Mouse (Mus musculus): ENCODE data around the gene Nyap1. TPM values are rescaled to one million over a fixed set of nuclear protein-coding genes. Genes with fewer than 3 reads are reported as not detected.
"Not testable (repeated sequence)": the region's sequence is repeated elsewhere in the genome, so short reads cannot be mapped to it uniquely, and the experiment has no call there.

The Nyap1 gene
- polyA plus RNA-seq, 1 experiment: 4.1 TPM

DNA sequence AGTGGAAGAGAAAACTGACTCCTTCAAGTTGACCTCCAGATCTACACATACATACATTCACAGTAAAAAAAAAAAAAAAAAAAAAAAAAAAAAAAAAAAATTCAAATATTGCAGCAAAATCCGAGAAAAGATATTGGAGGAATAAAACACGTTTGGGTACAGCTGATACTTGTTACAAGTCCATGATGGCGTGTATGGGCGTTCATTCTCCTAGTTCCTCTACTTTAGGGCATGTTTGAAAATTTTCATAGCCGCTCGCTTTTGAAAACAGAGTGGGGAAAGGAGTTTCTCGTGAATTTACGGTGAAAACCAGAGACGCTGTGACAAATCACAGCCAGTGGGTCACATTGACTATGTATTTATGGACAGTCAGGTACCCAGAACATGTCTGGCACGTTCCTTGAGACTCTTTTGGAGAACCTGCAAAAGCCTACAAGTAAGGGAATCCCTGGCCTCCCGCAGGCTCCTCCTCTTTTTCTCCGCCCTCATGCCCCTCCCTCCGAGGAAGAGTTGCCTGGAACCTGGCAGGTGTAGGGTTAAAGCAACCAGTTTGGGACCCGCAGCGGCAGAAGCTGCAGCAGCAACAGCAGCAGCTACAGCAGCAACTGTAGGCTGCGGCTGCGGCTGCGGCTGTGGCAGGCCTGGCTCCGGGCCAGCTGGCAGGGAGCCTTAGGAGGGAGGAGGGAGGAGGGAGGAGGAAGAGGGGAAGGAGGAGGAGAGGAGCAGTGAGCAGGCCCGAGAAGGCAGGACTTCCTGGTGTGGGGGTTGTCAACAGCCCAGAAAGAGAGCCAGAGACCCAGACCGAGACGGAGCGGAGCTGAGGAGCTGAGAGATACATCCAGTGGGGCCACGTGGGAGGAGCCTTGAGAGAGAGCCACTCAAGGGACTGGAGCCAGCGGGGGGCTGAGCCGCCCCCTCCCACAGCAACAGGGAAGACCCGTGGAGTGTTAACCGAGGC lies 4.1 kb upstream of the Nyap1 start, which contains the start of gene Tsc22d4:
Gene Tsc22d4, plus strand, starts transcription at position 517 of the 958 bp plus-strand sequence.
- DNase-seq (ENCODE audit: low read depth): peak; percentile 67

GRCm38 (mm10) chr5:137744197-137744596 lies 2.8 kb upstream of the Nyap1 start:
- no peak for DNase-seq (ENCODE audit: low read depth)

DNA sequence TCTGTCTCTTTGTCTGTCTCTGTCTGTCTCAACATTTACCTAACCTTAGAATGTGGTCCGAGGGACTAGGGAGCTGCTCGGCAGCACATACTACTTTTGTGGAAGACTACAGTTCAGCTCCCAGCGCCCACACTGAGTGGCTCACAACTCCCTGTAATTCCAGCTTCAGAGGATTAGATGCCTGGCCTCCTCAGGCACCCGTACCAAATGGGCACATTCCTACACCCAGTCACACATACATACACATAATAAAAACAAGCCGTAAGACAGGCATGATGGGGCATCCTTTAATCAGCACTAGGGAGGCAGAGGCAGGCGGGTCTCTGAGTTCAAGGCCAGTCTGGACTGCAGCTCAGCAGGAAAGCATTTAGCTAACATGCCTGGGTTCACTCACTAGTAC lies 1.4 kb upstream of the Nyap1 start:
- no peak for DNase-seq (ENCODE audit: low read depth)

- DNase-seq (ENCODE audit: low read depth): no peak
Measured at GRCm38 (mm10) chr5:137742048-137742447, 641 bp upstream of the Nyap1 start.

DNA sequence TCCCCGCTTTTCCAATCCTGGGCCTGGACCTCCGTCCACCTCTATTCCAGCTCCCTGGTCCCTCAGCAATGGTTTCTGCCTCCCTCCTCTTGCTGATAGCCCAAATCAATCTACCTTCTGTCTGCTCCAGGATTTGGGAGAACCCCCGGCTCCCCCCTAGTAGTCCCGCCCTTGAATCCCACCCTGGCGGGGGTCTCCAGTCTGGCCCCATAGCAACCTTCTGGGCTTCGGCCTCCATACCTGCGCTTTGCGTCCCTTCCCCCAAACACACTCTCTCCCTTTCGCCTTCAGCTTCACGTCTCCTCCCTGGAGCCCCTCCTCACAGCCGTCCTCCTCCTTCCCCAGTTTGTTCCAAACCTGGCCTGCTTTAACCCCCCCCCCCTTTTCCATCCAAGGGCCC lies 901 bp downstream of the Nyap1 start:
- no peak for DNase-seq (ENCODE audit: low read depth)

DNA sequence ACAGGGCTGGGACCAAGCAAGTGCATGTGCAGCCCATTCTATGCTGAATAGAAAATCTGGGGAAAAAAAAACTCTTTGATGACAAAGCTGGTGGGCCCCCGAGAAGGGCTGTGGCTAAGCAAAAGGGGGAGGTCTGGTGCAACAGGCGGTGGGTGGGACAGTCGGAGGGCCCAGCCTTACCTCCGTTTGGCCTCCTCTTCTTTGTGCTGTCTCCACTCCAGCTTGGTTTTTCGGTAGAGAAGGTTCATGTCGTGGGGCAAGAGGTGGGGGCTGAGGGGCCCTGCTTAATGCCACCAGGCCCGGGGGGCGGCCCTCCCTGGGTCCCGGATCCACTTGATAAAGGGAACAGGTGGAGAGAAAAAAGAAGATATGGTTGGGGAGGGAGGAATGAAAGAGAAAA lies 1.9 kb downstream of the Nyap1 start:
- no peak for DNase-seq (ENCODE audit: low read depth)

GRCm38 (mm10) chr5:137738516-137738915 lies 2.9 kb downstream of the Nyap1 start:
- DNase-seq (ENCODE audit: low read depth): no peak

- no peak for DNase-seq (ENCODE audit: low read depth)
Measured at GRCm38 (mm10) chr5:137737400-137737940, 3.9 kb downstream of the Nyap1 start.

DNA sequence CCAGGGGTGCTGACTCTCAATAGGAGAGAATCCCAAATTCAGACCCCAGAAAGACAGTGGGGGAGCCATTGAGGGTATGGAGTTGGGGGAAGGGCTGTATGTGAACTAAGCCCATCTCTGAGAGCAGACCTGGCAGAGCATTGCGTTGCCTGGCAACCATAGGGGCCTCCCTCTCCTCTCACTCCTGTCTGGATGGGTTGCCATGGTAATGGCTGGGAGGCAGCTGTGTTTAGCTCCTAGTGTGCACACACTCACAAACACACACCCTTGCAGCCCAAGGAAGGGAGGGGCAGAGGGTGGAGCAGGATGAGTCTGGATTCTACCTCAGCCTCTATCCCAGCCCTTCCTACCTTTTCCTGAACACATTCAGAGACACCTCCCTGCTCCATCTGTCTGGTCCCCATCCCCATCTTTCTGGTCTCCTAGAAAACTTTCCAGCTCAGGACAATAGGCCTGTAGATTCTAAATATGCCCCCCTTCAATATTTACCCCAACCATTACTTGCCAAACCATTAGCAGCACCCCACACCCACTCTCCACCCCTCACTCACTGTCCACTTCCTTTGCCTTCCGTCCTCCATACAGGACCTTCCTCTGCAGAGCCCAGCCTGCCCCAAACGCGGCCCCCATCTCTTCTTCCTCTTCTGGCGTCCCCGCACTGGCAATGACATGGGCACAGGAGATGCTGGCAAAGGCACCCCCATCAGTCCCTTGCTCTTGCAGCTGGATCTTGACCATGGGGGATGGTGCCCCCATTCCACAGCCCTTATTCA lies 6.9 kb downstream of the Nyap1 start:
- no peak for DNase-seq (ENCODE audit: low read depth)

GRCm38 (mm10) chr5:137733638-137734288 lies 7.6 kb downstream of the Nyap1 start:
- no peak for DNase-seq (ENCODE audit: low read depth)

DNA sequence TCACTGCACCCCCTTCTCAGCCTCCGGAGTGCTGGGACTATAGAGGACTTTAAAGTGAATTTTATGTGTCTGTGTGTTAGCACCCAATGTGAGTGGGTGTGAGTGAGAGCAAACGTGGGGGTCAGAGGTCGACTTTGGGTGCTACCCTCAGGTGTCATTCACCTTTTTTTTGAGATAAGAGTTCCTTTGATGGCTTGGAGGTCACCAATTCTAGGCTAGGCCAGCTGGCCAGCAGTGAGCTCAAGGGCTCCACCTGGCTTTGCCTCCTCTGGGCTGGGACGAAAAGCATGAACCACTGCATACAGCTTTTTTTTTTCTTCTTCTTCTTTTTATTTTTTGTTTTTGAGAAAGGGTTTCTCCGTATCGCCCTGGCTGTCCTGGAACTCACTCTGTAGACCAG lies 14.6 kb downstream of the Nyap1 start:
- DNase-seq (ENCODE audit: low read depth): no peak

- DNase-seq (ENCODE audit: low read depth): no peak
Measured at GRCm38 (mm10) chr5:137723840-137724239, 17.6 kb downstream of the Nyap1 start.

DNA sequence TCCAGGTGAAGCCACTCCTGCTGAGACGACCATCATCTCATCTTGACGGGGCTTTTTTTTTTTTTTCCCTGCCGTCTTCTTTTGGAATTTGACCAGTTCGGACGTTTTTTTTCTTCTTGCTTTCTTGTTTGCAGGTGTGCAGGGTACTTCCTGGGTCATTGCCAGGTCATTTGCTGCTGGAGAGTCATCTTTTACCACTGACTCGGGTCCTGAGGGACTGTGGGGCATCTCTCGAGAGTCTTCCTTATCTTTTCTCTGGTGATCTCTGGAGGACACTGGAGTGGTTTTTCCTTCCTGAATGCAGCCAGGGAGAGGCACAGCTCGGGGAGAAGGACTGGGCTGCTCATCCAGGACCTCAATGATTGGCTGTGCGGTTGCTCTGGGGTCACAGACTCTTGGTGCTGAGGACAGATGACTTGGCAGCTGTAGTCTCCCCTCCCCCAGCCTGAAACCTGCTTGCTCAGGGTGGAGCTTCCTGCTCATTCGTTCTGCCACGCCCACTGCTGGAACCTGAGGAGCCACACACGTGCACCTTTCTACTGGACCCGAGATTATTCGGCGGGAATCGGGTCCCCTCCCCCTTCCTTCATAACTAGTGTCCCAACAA lies 20.7 kb downstream of the Nyap1 start:
- not testable (repeated sequence) for DNase-seq (ENCODE audit: low read depth)

DNA sequence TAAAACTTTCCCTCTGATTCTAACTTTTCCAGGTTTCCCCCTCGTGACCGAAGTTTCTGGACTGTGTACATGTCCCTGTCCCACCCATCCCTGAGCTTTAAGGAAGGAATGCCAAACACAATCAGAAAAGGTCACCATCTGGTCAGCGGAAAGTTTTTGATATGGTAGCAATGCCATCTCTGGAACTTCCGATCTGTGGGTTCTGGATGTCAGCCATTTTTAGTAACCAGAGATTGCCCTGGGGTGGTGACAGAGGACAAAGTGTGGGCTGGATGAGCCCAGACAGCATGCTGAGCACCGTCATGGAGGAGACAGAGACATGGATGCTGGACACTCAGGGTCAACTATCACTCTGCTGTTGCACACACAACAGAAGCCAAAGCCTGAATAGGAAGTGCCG lies 22.3 kb downstream of the Nyap1 start:
- no peak for DNase-seq (ENCODE audit: low read depth)

- DNase-seq (ENCODE audit: low read depth): no peak
Measured at GRCm38 (mm10) chr5:137718020-137718790, 23.2 kb downstream of the Nyap1 start.

- DNase-seq (ENCODE audit: low read depth): no peak
Measured at GRCm38 (mm10) chr5:137715685-137716084, 25.7 kb downstream of the Nyap1 start.

DNA sequence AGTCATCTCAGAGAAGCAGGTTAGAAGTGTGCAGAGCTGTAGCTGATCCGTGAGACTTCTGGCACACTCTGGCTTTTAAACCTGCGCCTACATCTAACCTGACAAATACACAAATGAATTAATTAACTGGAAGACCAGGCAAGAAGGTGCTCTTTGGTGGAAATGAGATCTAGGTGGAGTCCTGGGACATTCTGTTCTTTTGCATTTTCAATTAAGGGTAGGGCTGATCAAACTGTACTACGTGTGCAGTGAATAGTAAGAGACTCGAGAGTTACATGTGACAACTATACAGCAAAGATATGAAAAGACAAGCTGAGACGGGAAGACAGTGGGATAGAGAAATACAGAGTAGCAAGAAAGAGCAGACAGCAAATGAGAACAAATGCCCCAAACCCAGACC lies 28.0 kb downstream of the Nyap1 start:
- no peak for DNase-seq (ENCODE audit: low read depth)

DNA sequence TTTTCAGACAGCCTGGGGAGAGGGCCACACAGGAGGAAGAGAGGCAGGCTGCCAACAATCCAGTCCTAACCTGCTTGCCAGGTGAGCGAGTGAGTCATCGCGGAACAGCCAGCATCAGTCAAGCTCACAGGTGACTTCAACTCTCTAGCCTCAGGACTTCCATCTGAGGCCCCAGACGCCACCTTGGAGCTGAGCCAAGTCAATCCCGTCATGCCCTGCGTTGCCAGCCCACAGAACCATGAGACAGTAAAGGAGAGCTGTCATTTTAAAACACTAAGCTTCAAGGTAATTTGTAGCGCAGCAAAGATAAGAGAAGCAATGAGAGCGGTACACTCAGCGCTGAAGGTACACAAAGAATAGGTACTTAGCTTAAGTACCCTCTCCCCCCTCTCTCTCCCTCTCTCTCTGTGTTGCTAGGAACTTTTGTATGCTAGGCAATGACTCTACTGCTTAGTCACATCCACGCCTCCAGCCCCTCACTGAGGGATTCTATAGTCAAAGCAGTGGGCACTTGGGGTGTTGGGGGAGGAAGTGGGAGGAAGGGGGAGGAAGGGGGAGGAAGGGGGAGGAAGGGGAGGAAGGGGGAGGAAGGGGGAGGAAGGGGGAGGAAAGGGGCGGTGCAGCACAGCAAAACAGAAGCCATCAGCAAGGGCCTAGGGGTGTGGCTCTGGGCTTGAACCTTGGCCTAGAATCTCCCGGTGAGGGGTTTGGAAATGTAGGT lies 34.3 kb downstream of the Nyap1 start:
- peak; percentile 81 for DNase-seq (ENCODE audit: low read depth)

DNA sequence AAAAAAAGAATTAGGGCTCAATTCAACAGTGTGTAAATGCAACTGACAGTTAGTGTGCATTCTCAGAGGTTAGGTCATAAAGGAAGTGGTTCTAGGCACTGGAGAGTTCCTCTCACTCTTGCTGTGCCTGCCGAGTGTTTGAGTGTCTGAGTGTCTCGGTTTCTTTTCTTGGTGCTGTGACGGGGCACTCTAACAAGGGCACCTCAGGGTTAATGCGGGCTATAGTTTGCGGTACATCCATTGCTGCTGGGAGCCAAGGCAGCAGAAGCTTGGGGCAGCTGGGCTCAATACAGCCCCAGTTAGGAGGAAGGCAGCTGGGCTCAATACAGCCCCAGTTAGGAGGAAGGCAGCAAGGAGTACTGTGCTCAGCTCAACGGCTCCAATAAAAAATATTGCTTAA lies 36.2 kb downstream of the Nyap1 start:
- no peak for DNase-seq (ENCODE audit: low read depth)

DNA sequence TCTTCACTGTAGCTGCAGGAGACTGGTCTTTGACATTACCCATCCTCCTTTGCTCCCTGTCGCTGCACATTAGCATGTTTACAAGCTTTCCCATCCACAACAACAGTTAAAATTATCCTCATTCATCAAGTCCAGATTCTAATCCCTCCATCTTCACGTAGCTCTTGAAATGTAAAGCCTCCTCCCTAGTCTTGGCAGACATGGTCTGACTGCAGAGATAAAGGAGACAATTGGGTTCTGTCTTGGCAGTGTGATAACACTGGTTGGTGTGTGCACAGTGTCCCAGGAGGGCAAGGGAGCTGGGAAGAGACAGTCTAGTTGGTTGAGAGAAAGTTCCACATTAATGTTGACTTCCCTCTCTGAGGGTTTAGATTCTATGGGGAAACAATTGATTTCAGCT lies 41.6 kb downstream of the Nyap1 start:
- no peak for DNase-seq (ENCODE audit: low read depth)
